Mouse (Mus musculus) right cerebral cortex, adult 18-20 months (tissue): ENCODE measurements around the gene F2r.

Experiments used
- DNase-seq: peaks from one replicate; pipeline ENCODE4 v3.0.0; 2022; ENCODE audit warnings: mixed read lengths

The F2r gene

GRCm38 (mm10) chr13:95591606-95592005 is 26.7 kb downstream of the F2r start:
- DNase-seq: no peak

- no peak for DNase-seq
Observed at GRCm38 (mm10) chr13:95587628-95588027, 30.7 kb downstream of the F2r start.

GRCm38 (mm10) chr13:95584898-95585297 is 33.4 kb downstream of the F2r start:
- no peak for DNase-seq

- DNase-seq: peak; percentile 5
Observed at GRCm38 (mm10) chr13:95583237-95584189, 34.8 kb downstream of the F2r start.

- no peak for DNase-seq
Observed at GRCm38 (mm10) chr13:95581850-95582249, 36.4 kb downstream of the F2r start.

- no peak for DNase-seq
Observed at GRCm38 (mm10) chr13:95578016-95578697, 40.1 kb downstream of the F2r start.

GRCm38 (mm10) chr13:95570877-95571276 is 47.4 kb downstream of the F2r start:
- no peak for DNase-seq

GRCm38 (mm10) chr13:95569326-95569725 is 49.0 kb downstream of the F2r start:
- DNase-seq: no peak

- DNase-seq: no peak
Observed at GRCm38 (mm10) chr13:95568336-95568735, 50.0 kb downstream of the F2r start.

- DNase-seq: no peak
Observed at GRCm38 (mm10) chr13:95566841-95567551, 51.3 kb downstream of the F2r start.

- DNase-seq: peak; percentile 73
Observed at GRCm38 (mm10) chr13:95563693-95564092, 54.6 kb downstream of the F2r start.

- no peak for DNase-seq
Observed at GRCm38 (mm10) chr13:95563066-95563610, 55.1 kb downstream of the F2r start.

- DNase-seq: no peak
Observed at GRCm38 (mm10) chr13:95557326-95557725, 61.0 kb downstream of the F2r start.

GRCm38 (mm10) chr13:95553885-95554492 is 64.3 kb downstream of the F2r start:
- DNase-seq: no peak
